In genomic region chr11:19823461-19823895, GRCm38 (mm10) we compare ENCODE assay signal across 8 mouse cellular contexts.
DNase-seq lines count a peak whose midpoint lies in the region; ATAC-seq and TF ChIP-seq lines count a peak whose summit lies in the region.
"Had no signal": no experiment of that assay in that cellular context is flagged by ENCODE, and none has a peak within 500 bp of the region (broad histone marks: within the 10 kb centered on the region; RNA-seq: fewer than 3 reads in every experiment).

No protein-coding gene starts in this region.

- peak overlapping the region; percentile 18; the same call in 1 of the 2 replicates for H3K4me2 ChIP-seq in kidney, postnatal 0 days (ENCODE audit: low read length)
- H3K4me2 ChIP-seq in lung, postnatal 0 days (replicated peaks; ENCODE audit: low read depth, low read length) = no peak overlapping the region
- H3K4me2 ChIP-seq: liver, embryonic 15.5 days had no signal

- 1% methylated on average over 3 of the region's 3 CpGs for WGBS in heart, embryonic 10.5 days
- WGBS in kidney, postnatal 0 days = 1% methylated on average over 3 of the region's 3 CpGs
- WGBS in lung, postnatal 0 days = 0% methylated on average over 3 of the region's 3 CpGs

- no peak for TF ChIP-seq CTCF in G1E (IDR thresholded peaks at IDR 0.05; ENCODE audit: low read depth, low read length)
- peak; percentile 83 for TF ChIP-seq CTCF in kidney, postnatal 0 days (IDR thresholded peaks at IDR 0.05; ENCODE audit: low read depth)
- TF ChIP-seq CTCF in lung, postnatal 0 days (IDR thresholded peaks at IDR 0.05) = peak; percentile 77

- no peak for ATAC-seq in G1E (ENCODE audit: extremely low read depth, insufficient number of reproducible peaks, low FRiP score, poor library complexity, severe bottlenecking)
- no peak for ATAC-seq in kidney, postnatal 0 days (replicated peaks; ENCODE audit: low FRiP score, low read depth)
- peak; percentile 41; the same call in 1 of the 2 replicates for ATAC-seq in lung, postnatal 0 days

- H3K4me1 ChIP-seq in G1E (ENCODE audit: insufficient read depth, low read depth, low read length) = peaks cover 3% of the 10 kb centered on the region; the same call in 1 of the 2 replicates
- H3K4me1 ChIP-seq in heart, embryonic 10.5 days = peaks cover 14% of the 10 kb centered on the region
- H3K4me1 ChIP-seq in kidney, postnatal 0 days (replicated peaks; ENCODE audit: insufficient read depth, low read length) = peaks cover 3% of the 10 kb centered on the region; the same call in 1 of the 2 replicates
- H3K4me1 ChIP-seq in lung, postnatal 0 days (ENCODE audit: insufficient read depth, low read depth, low read length) = peaks cover 4% of the 10 kb centered on the region; the same call in 1 of the 2 replicates
- H3K4me1 ChIP-seq: liver, embryonic 15.5 days had no signal

- TF ChIP-seq EP300 in lung, postnatal 0 days (IDR thresholded peaks at IDR 0.05) = no peak

- H3K36me3 ChIP-seq in G1E (replicated peaks) = no peaks in the 10 kb centered on the region
- no peaks in the 10 kb centered on the region for H3K36me3 ChIP-seq in heart, embryonic 10.5 days
- no peaks in the 10 kb centered on the region for H3K36me3 ChIP-seq in kidney, postnatal 0 days (ENCODE audit: insufficient read depth, low read length)
- no peaks in the 10 kb centered on the region for H3K36me3 ChIP-seq in lung, postnatal 0 days (ENCODE audit: insufficient read depth, low read length)
- H3K36me3 ChIP-seq: liver, embryonic 15.5 days had no signal

- DNase-seq in CD4-positive helper T cell, adult 2 months (ENCODE audit: low read depth, low spot score) = peak; percentile 74
- DNase-seq in G1E (ENCODE audit: low spot score) = peak; percentile 26
- peak; percentile 56 for DNase-seq in cerebellum, adult 9-11 months
- DNase-seq in heart, embryonic 10.5 days (ENCODE audit: low spot score) = peak; percentile 85
- DNase-seq in kidney, postnatal 0 days (ENCODE audit: low spot score) = peak; percentile 86
- peak; percentile 77 for DNase-seq in lung, postnatal 0 days (ENCODE audit: low spot score)
- peak; percentile 61 for DNase-seq in retina, postnatal 7 days (ENCODE audit: low read depth, low spot score)

- H3K27ac ChIP-seq in heart, embryonic 10.5 days = no peak overlapping the region
- no peak overlapping the region for H3K27ac ChIP-seq in kidney, postnatal 0 days
- no peak overlapping the region for H3K27ac ChIP-seq in lung, postnatal 0 days (ENCODE audit: low read length)
- H3K27ac ChIP-seq: liver, embryonic 15.5 days had no signal

- H3K9me3 ChIP-seq in G1E (replicated peaks) = no peaks in the 10 kb centered on the region
- no peaks in the 10 kb centered on the region for H3K9me3 ChIP-seq in heart, embryonic 10.5 days
- H3K9me3 ChIP-seq in kidney, postnatal 0 days (replicated peaks; ENCODE audit: low read length) = no peaks in the 10 kb centered on the region
- no peaks in the 10 kb centered on the region for H3K9me3 ChIP-seq in lung, postnatal 0 days (ENCODE audit: low read length)
- H3K9me3 ChIP-seq: liver, embryonic 15.5 days had no signal

- peaks cover 19% of the 10 kb centered on the region for H3K27me3 ChIP-seq in G1E (ENCODE audit: insufficient read depth, low read length)
- no peaks in the 10 kb centered on the region for H3K27me3 ChIP-seq in heart, embryonic 10.5 days (ENCODE audit: insufficient read depth, poor library complexity, severe bottlenecking)
- no peaks in the 10 kb centered on the region for H3K27me3 ChIP-seq in kidney, postnatal 0 days (ENCODE audit: insufficient read depth, low read length)
- no peaks in the 10 kb centered on the region for H3K27me3 ChIP-seq in lung, postnatal 0 days (replicated peaks; ENCODE audit: insufficient read depth, low read length)
- H3K27me3 ChIP-seq: liver, embryonic 15.5 days had no signal

- no peak overlapping the region for H3K4me3 ChIP-seq in G1E (ENCODE audit: low read depth, low read length)
- H3K4me3 ChIP-seq in heart, embryonic 10.5 days = no peak overlapping the region
- H3K4me3 ChIP-seq in kidney, postnatal 0 days (replicated peaks; ENCODE audit: low read depth, low read length) = no peak overlapping the region
- H3K4me3 ChIP-seq in lung, postnatal 0 days (ENCODE audit: low read depth, low read length) = no peak overlapping the region
- H3K4me3 ChIP-seq: liver, embryonic 15.5 days had no signal

- no peak overlapping the region for H3K9ac ChIP-seq in kidney, postnatal 0 days (ENCODE audit: low read depth, low read length)
- H3K9ac ChIP-seq in lung, postnatal 0 days (replicated peaks; ENCODE audit: low read depth) = no peak overlapping the region
- H3K9ac ChIP-seq: liver, embryonic 15.5 days had no signal

Comparison
In these comparisons a context has a peak if more than half of its experiments do, and no peak if none do; other contexts are left out.
1. DNase-seq: peak in every context shown above with its lines; median percentile 86 in kidney, postnatal 0 days; 85 in heart, embryonic 10.5 days; 77 in lung, postnatal 0 days; 74 in CD4-positive helper T cell, adult 2 months; 61 in retina, postnatal 7 days; 56 in cerebellum, adult 9-11 months; 26 in G1E.